Mouse (Mus musculus): ENCODE data around the gene March1.
A peak's percentile ranks its signal among the peaks of the same experiment; 100 is the strongest.

March1 gene

GRCm38 (mm10) chr8:66430639-66431038 lies 812.9 kb downstream of the March1 start:
- DNase-seq: no peak

DNA sequence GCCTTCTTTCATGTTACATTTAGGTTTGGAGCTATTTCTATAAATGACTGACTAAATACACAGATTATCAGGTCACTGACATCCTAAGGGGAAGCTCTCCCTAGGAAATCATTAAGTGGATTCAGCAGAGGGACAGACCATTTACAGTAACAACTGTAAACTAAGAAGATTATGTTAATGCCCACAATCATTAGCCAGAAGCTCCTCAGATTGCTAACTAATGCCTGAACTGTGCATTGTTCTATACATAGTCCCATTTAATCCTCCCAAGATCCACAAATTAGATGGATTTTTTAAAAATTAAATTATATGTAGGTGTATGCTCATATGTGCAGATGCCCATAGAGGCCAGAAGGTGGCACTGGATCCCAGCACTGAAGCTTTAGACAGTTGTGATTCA lies 815.9 kb downstream of the March1 start:
- DNase-seq: peak; percentile 61

DNA sequence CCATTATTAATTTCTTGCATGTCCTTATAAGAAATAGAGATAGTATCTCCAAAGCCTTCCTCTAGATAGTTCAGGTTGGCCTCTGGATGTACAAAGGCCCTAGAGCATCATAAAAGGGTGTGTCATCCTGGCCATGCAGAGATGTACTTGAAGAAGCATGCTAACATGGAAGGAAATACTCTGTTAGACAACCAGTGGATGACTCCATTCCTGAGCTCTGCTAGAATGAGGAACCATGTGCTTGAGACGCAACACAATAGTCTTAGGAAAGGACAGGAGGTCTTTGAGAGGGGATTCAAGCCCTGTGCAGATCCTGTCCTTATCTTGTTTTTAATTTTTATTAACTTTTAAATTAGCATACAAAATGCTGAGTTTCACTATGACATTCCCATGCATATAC lies 819.1 kb downstream of the March1 start:
- DNase-seq: no peak

GRCm38 (mm10) chr8:66437929-66438328 lies 820.2 kb downstream of the March1 start:
- DNase-seq: no peak

DNA sequence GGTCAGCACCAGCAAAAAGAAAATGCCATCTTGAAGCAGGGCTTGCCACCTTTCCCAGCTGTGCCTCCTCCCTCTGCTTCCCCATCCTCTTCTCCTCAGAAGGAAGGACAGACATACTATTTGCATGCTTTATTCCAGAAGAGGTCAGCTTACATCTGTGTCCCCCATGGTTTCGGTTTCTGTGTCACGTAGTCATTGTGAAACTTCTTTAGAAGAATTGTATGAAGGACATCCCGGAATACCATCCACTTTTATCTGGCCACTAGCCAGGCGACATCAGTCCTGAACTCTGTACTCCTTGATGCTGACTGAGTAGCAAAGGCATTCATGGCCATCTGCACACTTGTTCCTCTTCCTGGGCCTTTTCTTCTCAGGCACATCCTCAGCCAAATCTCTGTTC lies 820.8 kb downstream of the March1 start:
- no peak for DNase-seq

DNA sequence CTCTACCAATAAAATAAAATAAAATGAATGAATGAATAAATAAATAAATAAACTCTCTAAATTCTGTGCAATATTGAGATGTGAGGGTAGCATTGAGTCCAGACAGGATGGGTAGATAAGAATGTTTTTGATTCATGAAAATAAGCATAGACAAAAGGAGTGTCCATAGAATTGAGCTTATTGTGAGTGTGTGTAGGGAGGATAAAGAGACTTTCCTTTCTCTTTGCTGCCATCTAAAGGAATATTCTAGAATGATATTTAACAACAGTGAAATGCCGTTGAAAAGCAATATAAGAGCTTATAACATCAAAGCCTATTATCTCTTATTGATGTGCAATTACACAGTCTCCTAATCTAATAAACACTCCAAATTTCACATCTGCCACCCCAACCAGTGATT lies 823.4 kb downstream of the March1 start:
- DNase-seq: peak; percentile 57

DNA sequence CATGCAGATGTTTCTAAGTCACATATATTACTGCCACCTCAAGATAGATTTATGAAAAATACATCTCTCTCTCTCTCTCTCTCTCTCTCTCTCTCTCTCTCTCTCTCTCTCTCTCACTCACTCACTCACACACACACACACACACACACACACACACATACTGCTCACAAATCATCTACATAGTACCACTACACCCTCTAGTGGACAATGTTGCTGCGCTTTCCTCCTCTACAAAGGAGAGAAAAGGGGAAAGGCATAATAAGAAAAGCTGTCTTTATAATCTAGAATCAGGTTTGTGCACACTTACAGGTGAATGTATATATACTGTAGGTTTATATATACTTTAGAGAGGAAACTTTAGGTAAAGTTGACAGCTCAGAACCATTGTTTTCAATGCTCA lies 825.1 kb downstream of the March1 start:
- peak; percentile 65 for DNase-seq

DNA sequence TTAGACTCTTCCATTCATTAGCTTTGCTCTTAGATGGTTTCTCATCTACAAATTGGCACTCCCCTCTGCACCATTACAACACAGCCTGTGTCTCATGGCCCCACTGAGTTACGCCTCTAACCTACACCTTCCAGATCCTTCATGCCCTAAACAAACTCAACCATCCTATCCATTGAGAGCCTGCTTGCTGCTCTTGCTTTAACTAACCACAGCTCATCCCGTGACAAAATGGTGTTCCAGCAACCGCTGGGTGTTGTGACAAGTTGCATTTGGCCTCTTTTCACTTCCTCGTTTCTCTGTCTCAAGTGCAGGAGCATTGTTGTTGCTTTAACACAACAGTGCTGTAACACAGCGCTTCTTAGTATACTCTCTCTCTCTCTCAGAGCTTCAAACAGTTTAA lies 826.4 kb downstream of the March1 start:
- no peak for DNase-seq

DNA sequence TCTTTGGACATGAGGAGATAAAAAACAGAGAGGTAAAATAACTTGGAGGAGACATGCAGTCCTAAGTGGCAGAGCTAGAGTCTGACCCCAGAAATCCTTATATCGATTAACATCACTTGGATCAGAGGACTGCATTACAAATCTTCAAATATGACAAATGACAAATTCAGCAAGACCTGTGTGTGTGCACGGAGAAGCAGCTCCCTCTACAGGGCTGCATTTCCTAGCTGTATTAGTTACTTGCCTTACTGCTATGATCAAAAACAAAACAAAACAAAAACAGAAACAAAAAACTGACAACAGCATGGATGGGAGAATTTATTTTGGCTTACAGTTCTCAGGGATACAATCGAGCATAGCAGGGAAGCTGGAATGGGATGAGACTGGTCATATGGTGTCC lies 827.7 kb downstream of the March1 start:
- DNase-seq: no peak

DNA sequence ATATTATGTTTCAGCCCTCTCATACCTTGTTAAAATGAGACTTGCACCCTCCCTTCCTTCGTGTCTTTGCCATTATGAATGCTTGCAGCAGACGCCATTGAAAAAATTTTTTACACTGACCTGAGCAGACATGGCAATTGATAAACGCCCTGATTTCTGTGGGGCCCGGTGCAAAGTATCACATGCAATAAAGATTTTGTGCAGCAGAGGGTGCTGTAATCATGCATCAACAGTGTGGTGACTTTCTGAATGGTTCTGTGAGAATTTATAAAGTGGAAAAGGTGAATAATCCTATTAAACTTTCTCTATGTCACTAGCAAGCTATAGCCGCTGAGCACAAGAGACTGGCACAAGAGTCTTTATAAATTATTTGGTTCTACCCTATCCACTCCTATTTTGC lies 833.0 kb downstream of the March1 start:
- peak; percentile 48 for DNase-seq

DNA sequence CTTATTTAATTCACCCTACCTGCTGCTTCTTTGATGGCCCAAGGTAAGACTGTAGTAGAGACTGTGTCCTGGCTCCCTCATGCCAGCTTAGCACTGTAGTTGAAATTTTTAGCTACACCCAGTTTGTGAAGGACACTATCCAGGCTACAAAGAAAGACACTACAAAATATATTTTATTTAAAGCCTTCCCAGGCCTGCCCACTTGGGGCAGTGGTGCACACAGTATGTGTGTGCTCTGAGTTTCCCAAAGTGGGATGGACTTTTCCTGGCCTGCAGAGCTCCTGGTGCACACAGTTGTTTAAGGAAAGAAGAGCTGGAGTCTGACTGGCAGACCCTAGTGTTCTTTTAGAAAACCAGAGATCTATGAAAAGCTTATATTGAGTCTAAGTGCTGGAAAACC lies 839.4 kb downstream of the March1 start:
- DNase-seq: no peak

DNA sequence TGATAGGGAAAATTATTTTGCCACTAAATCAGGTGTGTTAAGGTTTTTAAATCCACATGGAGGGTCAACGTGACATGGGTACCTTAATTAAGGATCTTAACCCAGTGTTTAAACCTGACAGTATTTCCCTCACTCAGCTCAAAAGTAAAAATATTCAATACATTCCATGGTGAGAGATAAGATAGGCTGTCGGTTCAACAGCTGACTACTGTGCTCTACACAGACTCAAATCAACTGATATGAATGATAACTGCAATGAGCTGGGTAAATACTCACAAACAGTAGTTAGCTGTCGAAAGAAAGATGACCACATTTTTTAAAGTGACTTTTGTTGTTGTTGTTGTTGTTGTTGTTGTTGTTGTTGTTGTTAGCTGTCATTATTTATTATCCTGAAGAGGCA lies 852.1 kb downstream of the March1 start:
- no peak for DNase-seq

GRCm38 (mm10) chr8:66476880-66477279 lies 859.2 kb downstream of the March1 start:
- no peak for DNase-seq

GRCm38 (mm10) chr8:66486084-66486763 lies 868.5 kb downstream of the March1 start, which contains the start of gene Tma16:
Gene Tma16, minus strand, starts transcription at chr8:66486530.
- peak; percentile 95 for DNase-seq

DNA sequence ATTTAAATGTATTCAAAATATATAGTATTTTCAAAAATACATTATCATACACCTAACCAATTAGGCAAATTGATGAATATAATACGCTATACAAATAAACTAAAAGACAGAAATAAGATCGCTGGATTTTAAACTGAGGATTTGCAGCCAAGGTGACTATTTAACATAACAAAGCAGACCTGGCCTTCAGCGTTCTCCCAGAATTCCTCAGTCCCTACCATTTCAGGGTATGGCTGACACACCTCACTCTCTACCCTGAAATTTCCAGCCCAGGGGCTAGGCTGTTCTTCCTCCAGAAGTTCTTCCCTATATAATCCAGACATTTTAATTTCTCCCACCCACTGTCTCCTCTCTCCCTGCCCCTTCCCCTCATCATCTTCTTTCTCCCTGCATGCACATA lies 870.9 kb downstream of the March1 start:
- DNase-seq: no peak

DNA sequence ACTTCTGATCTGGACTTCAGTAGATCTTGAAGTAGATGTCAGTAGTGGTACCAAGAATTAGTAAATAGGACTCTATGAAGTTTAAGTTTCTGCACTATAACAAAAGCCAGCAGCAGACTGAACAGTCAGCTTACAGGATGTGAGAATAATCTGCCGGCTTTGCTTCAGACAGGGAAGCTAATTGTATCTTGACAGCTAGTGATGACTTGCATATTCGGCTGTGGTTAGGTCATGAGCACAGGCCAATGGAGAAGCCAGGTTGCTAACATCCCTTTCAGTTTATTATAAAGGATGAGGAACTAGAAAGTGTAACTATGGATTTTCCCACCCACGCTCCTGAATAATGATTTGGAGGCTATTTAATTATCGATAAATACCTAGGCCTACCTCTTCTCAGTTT lies 872.9 kb downstream of the March1 start:
- DNase-seq: no peak

GRCm38 (mm10) chr8:66494496-66494895 lies 876.8 kb downstream of the March1 start:
- DNase-seq: no peak

DNA sequence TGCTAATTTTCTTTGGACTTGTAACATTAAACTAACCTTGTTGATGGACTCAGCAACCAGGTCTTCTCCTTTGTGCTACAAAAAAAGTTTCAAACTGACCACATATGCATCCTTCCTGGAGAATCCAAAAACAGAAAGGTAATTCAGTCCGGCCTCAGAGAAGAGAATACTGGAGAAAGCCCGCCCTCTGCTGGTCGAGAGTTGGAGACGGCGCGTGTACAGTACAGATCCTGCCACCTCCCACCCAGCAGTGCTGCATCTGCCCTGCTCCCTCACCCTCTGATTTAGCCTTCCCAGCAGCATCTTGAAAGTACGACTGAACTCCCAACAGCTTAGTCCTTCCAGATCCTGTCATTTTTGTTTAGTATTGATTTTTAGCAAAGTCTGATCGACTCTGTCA lies 878.0 kb downstream of the March1 start:
- DNase-seq: peak; percentile 73

- DNase-seq: peak; percentile 72
Observed at GRCm38 (mm10) chr8:66496998-66497577, 879.4 kb downstream of the March1 start.

DNA sequence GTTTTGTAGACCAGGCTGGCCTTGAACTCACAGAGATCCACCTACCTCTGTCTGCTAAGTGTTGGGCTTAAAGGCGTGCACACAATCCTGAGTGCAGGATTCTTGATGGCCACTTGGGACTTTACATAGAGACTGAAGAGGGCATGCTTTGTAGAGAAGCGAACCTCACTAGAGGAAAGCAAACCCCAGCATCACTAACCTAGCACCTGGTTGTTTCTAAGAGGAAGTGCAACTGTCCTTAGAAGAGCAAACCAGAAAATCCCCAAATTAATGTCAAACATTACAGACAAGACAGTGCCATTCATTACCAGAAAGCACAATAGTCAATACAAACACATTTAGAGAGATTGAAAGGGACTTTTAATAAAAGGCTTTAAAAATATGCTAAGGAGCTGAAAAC lies 885.7 kb downstream of the March1 start:
- no peak for DNase-seq

- no peak for DNase-seq
Observed at GRCm38 (mm10) chr8:66511537-66511936, 893.8 kb downstream of the March1 start, which contains the start of gene Tktl2. Gene Tktl2, plus strand, starts transcription at chr8:66511756.

DNA sequence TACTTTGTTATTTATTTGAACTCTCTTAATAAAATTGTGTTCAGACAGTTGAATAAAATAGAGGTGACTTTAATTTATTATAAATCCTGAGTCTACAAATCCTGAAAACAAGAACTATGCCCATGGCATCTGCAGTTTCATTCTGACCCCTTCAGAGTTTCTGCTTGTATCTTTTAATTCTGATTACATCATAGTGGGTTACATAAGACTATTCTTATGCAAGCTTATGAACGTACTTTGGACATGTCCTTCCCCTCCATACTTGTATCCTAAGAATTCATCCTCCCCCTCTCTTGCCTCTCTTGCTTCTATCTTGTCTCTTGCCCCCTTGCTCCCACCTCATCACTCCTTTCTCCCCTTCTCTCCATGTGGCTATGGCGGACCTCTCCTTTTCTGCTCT lies 901.4 kb downstream of the March1 start:
- DNase-seq: no peak

GRCm38 (mm10) chr8:66520576-66520975 lies 902.9 kb downstream of the March1 start:
- DNase-seq: no peak
